Mouse (Mus musculus): Measurements from ENCODE around the gene Kl.

DNA sequence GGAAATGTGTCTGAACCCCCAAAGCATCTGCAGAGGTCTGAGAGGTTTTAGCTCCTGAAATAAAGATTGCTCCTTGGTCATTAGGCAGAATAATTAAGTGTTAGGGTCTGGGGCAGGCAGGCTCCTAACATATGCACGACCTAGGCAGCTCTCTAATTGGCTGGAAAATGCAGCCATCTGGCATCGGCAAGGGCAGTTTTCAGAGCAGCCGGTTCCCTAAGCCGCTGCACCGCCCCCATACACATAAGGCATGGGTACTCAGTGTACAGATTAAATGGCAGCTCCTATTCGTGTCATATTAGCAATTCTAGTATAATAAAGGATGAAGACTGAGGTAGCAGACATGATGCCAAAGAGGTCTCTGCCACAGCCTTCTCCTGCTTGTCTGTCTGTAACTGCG, 74.8 kb downstream of the Kl start:
- TF ChIP-seq POLR2A (IDR thresholded peaks at IDR 0.05; ENCODE audit: control insufficient read depth, low read depth, low read length) (no peak), CTCF (IDR thresholded peaks at IDR 0.05; ENCODE audit: control insufficient read depth, insufficient read depth, insufficient replicate concordance, low read depth, low read length) (no peak)
